Mouse (Mus musculus): ENCODE data around the gene Rptor. TPM values are rescaled to one million over a fixed set of nuclear protein-coding genes. Genes with fewer than 3 reads are reported as not detected.

Rptor gene
- polyA plus RNA-seq, 1 experiment from 2014 or later: 7.1 TPM

DNA sequence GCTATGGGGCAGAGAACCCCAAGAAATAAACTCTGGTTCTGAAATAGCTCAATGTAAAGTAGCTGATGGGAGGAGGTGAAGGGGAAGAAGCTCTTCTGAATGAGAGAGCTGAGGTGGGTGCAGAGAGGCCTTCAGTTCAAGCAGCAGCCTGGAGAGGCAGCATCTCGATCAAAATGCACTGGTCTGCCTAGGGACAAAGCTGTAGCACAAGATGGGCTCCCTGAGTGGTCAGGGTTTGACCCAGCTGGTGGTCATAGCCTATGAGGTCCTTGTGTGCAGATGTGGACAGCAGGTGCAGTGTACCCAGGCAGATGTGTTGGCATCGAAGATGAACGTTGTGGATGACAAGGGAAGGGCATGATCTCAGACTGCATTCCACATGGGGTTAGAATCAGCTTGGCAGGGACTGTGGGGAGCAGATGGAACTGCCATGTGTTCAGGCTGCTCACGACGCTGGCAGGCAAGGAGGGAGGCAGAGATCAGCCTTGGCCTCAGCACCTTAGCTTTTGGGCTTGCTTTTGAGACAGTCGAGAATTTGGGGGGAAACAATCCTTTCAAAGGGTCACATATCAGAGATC, 221.5 kb downstream of the Rptor start:
- H3K36me3 ChIP-seq (ENCODE audit: insufficient read depth, low read length): 0 out of 2 replicates have a peak, but pooled peaks cover 29% of the 10 kb centered on the region
- no peak overlapping the region for H3K4me3 ChIP-seq (replicated peaks; ENCODE audit: low read depth, low read length)

GRCm38 (mm10) chr11:119825783-119826182, 223.1 kb downstream of the Rptor start:
- H3K4me2 ChIP-seq (ENCODE audit: low read length): no peak overlapping the region
- ATAC-seq (replicated peaks; ENCODE audit: low FRiP score, low read depth) (no peak), DNase-seq (ENCODE audit: low spot score) (no peak)
- H3K36me3 ChIP-seq (ENCODE audit: insufficient read depth, low read length): 0 out of 2 replicates have a peak, but pooled peaks cover 29% of the 10 kb centered on the region
- no peaks in the 10 kb centered on the region for H3K27me3 ChIP-seq (ENCODE audit: insufficient read depth, low read length)
- H3K9ac ChIP-seq (ENCODE audit: low read depth, low read length): no peak overlapping the region
- no peaks in the 10 kb centered on the region for H3K4me1 ChIP-seq (replicated peaks; ENCODE audit: insufficient read depth, low read length)
- no peak for TF ChIP-seq CTCF (IDR thresholded peaks at IDR 0.05; ENCODE audit: low read depth)
- no peak overlapping the region for H3K4me3 ChIP-seq (replicated peaks; ENCODE audit: low read depth, low read length)
- H3K27ac ChIP-seq: no peak overlapping the region
- no peaks in the 10 kb centered on the region for H3K9me3 ChIP-seq (replicated peaks; ENCODE audit: low read length)
- 94% methylated on average over 6 of the region's 6 CpGs for WGBS

More for the DNA sequence above, 221.5 kb downstream of the Rptor start:
- ATAC-seq (replicated peaks; ENCODE audit: low FRiP score, low read depth) (no peak), DNase-seq (ENCODE audit: low spot score) (no peak)
- TF ChIP-seq CTCF (IDR thresholded peaks at IDR 0.05; ENCODE audit: low read depth): no peak
- H3K27me3 ChIP-seq (ENCODE audit: insufficient read depth, low read length): no peaks in the 10 kb centered on the region
- H3K9ac ChIP-seq (ENCODE audit: low read depth, low read length): no peak overlapping the region
- no peak overlapping the region for H3K27ac ChIP-seq
- H3K4me1 ChIP-seq (replicated peaks; ENCODE audit: insufficient read depth, low read length): no peaks in the 10 kb centered on the region
- WGBS: 91% methylated on average over 6 of the region's 6 CpGs
- H3K4me2 ChIP-seq (ENCODE audit: low read length): no peak overlapping the region
- H3K9me3 ChIP-seq (replicated peaks; ENCODE audit: low read length): no peaks in the 10 kb centered on the region

DNA sequence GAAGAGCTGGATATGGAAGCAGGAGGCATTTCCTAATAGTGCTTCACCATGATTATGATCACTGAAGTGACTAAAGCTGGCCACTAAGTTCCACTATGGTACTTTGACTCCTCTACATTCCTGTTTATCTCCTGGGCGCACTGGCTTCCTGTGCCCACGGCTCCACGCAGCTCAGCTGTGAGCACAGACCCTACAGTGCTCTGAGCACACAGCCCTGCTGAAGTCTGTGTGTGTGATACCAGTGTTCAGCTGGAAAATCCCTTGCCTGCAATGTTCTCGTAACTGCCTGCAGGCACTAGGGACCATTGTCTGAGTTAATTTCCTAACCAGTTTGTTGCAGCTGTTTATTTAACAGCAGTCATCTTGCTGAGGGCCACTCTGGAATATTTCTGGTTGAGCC, 223.5 kb downstream of the Rptor start:
- Histone ChIP-seq H3K4me1 (replicated peaks; ENCODE audit: insufficient read depth, low read length) (no peaks in the 10 kb centered on the region), H3K9me3 (replicated peaks; ENCODE audit: low read length) (no peaks in the 10 kb centered on the region), H3K9ac (ENCODE audit: low read depth, low read length) (no peak overlapping the region), H3K4me2 (ENCODE audit: low read length) (no peak overlapping the region), H3K27me3 (ENCODE audit: insufficient read depth, low read length) (no peaks in the 10 kb centered on the region), H3K27ac (no peak overlapping the region), H3K36me3 (ENCODE audit: insufficient read depth, low read length) (0 out of 2 replicates have a peak, but pooled peaks cover 30% of the 10 kb centered on the region), H3K4me3 (replicated peaks; ENCODE audit: low read depth, low read length) (no peak overlapping the region)
- DNase-seq (ENCODE audit: low spot score) (no peak), ATAC-seq (replicated peaks; ENCODE audit: low FRiP score, low read depth) (no peak)
- TF ChIP-seq CTCF (IDR thresholded peaks at IDR 0.05; ENCODE audit: low read depth): no peak
- 92% methylated on average over 4 of the region's 4 CpGs for WGBS

GRCm38 (mm10) chr11:119829116-119829515, 226.4 kb downstream of the Rptor start:
- no peak for TF ChIP-seq CTCF (IDR thresholded peaks at IDR 0.05; ENCODE audit: low read depth)
- Histone ChIP-seq H3K36me3 (ENCODE audit: insufficient read depth, low read length) (0 out of 2 replicates have a peak, but pooled peaks cover 22% of the 10 kb centered on the region), H3K27me3 (ENCODE audit: insufficient read depth, low read length) (no peaks in the 10 kb centered on the region), H3K27ac (no peak overlapping the region), H3K4me1 (replicated peaks; ENCODE audit: insufficient read depth, low read length) (no peaks in the 10 kb centered on the region), H3K4me3 (replicated peaks; ENCODE audit: low read depth, low read length) (no peak overlapping the region), H3K9ac (ENCODE audit: low read depth, low read length) (no peak overlapping the region), H3K9me3 (replicated peaks; ENCODE audit: low read length) (no peaks in the 10 kb centered on the region), H3K4me2 (ENCODE audit: low read length) (no peak overlapping the region)
- no peak for DNase-seq (ENCODE audit: low spot score)
- WGBS: 94% methylated on average over 3 of the region's 3 CpGs
- no peak for ATAC-seq (replicated peaks; ENCODE audit: low FRiP score, low read depth)

DNA sequence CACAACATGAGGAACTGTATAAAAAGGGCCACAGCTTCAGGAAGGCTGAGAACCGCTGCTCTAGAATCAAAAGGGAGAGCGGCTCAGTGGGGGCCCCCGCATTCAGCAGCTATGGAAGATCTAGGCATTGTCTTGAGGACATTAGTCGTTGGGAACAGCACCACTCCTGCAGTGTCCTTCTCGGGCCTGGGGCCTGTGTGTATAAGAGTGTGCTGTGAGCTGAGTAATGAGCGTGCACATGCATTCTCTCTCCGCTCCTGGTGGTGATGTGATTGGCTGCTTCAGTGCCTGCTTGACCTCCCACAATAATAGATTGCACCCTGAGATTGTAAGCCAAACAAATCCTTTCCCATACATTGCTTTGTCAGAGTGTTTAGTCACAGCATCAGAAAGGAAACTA, 229.0 kb downstream of the Rptor start:
- DNase-seq (ENCODE audit: low spot score): no peak
- Histone ChIP-seq H3K4me3 (replicated peaks; ENCODE audit: low read depth, low read length) (no peak overlapping the region), H3K9me3 (replicated peaks; ENCODE audit: low read length) (no peaks in the 10 kb centered on the region), H3K36me3 (ENCODE audit: insufficient read depth, low read length) (0 out of 2 replicates have a peak, but pooled peaks cover 13% of the 10 kb centered on the region), H3K4me1 (replicated peaks; ENCODE audit: insufficient read depth, low read length) (no peaks in the 10 kb centered on the region), H3K9ac (ENCODE audit: low read depth, low read length) (no peak overlapping the region), H3K27ac (no peak overlapping the region), H3K27me3 (ENCODE audit: insufficient read depth, low read length) (no peaks in the 10 kb centered on the region), H3K4me2 (ENCODE audit: low read length) (no peak overlapping the region)
- no peak for TF ChIP-seq CTCF (IDR thresholded peaks at IDR 0.05; ENCODE audit: low read depth)
- no peak for ATAC-seq (replicated peaks; ENCODE audit: low FRiP score, low read depth)
- WGBS: 77% methylated on average over 7 of the region's 7 CpGs

GRCm38 (mm10) chr11:119833311-119833710, 230.6 kb downstream of the Rptor start:
- Histone ChIP-seq H3K27me3 (ENCODE audit: insufficient read depth, low read length) (no peaks in the 10 kb centered on the region), H3K4me3 (replicated peaks; ENCODE audit: low read depth, low read length) (no peak overlapping the region), H3K9ac (ENCODE audit: low read depth, low read length) (no peak overlapping the region), H3K4me1 (replicated peaks; ENCODE audit: insufficient read depth, low read length) (no peaks in the 10 kb centered on the region), H3K27ac (no peak overlapping the region), H3K9me3 (replicated peaks; ENCODE audit: low read length) (no peaks in the 10 kb centered on the region), H3K4me2 (ENCODE audit: low read length) (no peak overlapping the region), H3K36me3 (ENCODE audit: insufficient read depth, low read length) (0 out of 2 replicates have a peak, but pooled peaks cover 4% of the 10 kb centered on the region)
- TF ChIP-seq CTCF (IDR thresholded peaks at IDR 0.05; ENCODE audit: low read depth): no peak
- ATAC-seq (replicated peaks; ENCODE audit: low FRiP score, low read depth): no peak
- no peak for DNase-seq (ENCODE audit: low spot score)

All from kidney, postnatal 0 days (tissue).